Mouse (Mus musculus) frontal cortex, postnatal 10 days (tissue): ENCODE results near the gene Paxbp1.
"Not testable (repeated sequence)": the region's sequence is repeated elsewhere in the genome, so short reads cannot be mapped to it uniquely, and the experiment has no call there.

ENCODE experiments used
- DNase-seq, 2 experiments: peaks; one replicate each; pipeline ENCODE4 v3.0.0; 2022; ENCODE audit warnings: low spot score in 2 of 2, mixed read lengths in 1 of 2

Gene Paxbp1

GRCm38 (mm10) chr16:91044270-91045182 is at the start of gene Paxbp1:
Gene Paxbp1 (minus strand): TSS chr16:91044543.
- peak; percentile 96 to 99 for DNase-seq

- no peak for DNase-seq
Measured at GRCm38 (mm10) chr16:91086642-91087306, 42.4 kb upstream of the Paxbp1 start.

DNA sequence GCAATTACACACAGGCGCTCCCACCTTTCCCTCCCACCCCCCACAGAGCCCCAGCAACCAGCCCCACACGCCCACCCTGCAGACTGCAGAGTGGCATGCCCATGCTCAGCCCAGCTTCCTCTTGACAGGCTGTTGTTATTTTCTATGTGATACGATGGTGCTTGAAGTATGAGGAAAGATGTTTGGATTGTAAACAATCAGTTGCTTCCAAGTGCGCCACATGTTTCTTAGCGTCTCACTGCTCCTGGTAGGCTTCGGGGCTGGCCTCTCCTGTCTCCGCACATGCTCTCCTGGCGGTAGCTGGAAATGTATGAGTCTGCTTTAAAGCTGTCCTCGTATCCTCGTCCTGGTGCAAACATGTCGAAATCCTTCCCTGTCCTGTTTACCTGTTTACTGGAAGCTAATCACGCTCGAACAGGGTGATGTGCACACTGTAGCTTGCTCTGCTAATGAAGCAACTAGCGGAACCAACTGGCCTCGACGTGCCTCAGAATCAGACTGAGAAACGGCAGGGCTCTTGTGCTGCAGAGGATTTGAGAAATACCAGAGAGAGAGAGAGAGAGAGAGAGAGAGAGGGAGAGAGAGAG is 41.0 kb upstream of the Paxbp1 start:
- no peak for DNase-seq

GRCm38 (mm10) chr16:91084307-91085238 is 40.2 kb upstream of the Paxbp1 start:
- no peak for DNase-seq

- no peak for DNase-seq
Measured at GRCm38 (mm10) chr16:91083002-91083646, 38.8 kb upstream of the Paxbp1 start.

- DNase-seq: peak; percentile 46 to 66
Measured at GRCm38 (mm10) chr16:91081508-91081907, 37.2 kb upstream of the Paxbp1 start.

GRCm38 (mm10) chr16:91076180-91076579 is 31.8 kb upstream of the Paxbp1 start:
- DNase-seq: no peak

DNA sequence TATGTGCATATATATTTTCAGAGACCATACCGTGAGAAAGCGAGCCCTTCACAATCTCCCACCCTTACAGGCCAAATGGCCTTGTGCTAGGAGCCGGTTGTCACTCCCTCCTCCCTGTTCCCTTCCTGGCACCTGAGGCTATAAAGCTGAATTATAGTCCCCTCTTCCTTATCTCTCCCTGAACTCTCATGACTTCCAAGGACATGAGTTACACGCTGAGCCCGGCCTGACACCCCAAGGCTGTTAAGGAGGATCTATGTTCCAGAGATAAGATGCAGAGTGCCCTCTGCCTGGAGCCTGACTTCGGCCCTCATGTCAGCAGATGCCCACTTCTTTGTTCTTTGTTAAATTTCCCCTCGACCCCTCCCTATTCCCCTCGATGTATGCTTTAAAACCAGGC is 31.1 kb upstream of the Paxbp1 start:
- DNase-seq: not testable (repeated sequence)

DNA sequence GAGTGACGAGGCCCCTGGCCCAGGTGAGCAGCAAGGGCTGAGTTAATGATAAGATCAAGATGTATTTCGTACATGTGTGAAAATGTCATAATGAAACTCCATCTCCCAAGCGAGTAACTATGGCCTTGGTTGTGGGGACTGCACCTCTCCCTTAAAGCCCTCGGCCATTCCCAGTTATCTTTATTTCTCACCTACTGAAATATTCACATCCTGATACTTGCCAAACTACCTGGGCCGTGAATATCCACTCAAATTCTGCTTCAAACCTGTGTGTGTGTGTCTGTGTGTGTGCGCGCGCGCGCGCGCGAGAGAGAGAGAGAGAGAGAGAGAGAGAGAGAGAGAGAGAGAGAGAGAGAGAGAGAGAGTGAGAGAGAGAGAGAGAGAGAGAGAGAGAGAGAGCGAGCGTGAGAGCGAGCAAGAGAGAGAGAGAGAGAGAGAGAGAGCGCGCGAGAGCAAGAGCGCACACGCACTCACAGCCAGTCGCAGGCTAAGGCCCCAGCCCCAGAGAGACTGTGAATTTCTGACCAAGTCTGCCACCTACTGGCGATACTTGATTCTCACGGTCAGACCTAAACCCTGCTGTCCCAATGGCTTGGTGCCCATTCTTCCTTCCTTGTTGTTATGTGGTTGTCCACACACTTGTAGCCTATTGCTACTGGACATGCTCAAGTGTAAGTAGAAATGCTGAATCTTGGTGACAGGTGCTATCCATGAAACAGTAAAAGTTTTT is 29.0 kb upstream of the Paxbp1 start:
- DNase-seq: peak; percentile 73 to 85

- DNase-seq: no peak
Measured at GRCm38 (mm10) chr16:91072256-91072655, 27.9 kb upstream of the Paxbp1 start.

DNA sequence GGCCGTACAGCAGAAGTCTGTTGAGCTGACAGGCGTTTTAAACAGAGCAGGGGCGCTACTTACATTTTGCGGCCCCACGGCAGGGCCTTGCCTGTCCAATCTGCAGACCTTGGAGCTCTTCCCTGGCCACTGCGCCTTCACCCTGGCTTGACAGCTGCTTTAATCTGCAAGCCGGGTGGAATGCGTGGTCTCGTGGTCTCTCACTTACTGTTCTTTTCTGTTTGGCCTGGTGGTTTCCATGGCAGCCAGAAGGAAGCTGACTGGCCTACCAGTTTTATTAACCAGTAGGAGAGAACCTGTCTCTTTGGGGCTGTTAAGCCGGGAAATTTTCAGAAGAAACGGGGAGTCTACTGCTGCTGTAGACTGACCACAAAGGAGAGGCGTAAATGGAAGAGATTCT is 24.6 kb upstream of the Paxbp1 start:
- DNase-seq: no peak

GRCm38 (mm10) chr16:91067122-91067521 is 22.8 kb upstream of the Paxbp1 start:
- DNase-seq: no peak

DNA sequence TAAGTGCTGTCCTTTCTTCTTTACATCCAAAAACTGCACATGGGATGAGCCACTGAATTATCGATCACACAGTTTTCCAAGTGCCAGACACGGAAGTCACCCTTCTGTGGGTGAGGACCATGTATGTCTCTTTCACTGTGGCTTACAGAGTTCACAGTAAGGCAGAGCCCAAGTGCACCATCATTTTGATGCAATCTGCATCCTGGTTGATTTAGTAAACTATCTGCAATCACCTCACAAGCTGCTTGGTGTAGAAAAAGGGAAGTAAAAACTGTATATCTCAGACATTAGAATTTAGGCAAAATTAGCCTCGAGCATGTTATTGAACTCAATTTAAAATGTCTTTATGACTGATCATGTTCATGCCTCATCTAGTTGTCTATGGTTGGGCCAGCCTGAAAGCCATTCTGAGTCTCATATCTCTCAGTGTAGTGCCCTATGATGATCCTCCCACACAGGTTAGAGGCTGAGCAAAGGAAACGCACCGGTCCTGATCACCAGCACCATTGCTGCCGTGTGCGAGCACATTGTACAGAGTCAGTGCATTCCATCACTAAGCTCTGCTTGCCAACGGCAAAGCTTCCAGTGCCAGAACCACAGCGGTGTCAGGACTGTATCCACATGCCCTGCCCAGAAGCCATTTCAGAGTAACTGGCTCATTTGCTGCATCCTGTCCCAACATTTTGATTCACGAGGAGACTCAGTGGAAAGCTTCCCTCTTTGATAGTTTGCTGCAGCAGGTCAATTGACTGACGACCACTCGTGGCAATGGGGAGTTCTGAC is 20.4 kb upstream of the Paxbp1 start:
- no peak for DNase-seq

- no peak for DNase-seq
Measured at GRCm38 (mm10) chr16:91063786-91064185, 19.4 kb upstream of the Paxbp1 start.

DNA sequence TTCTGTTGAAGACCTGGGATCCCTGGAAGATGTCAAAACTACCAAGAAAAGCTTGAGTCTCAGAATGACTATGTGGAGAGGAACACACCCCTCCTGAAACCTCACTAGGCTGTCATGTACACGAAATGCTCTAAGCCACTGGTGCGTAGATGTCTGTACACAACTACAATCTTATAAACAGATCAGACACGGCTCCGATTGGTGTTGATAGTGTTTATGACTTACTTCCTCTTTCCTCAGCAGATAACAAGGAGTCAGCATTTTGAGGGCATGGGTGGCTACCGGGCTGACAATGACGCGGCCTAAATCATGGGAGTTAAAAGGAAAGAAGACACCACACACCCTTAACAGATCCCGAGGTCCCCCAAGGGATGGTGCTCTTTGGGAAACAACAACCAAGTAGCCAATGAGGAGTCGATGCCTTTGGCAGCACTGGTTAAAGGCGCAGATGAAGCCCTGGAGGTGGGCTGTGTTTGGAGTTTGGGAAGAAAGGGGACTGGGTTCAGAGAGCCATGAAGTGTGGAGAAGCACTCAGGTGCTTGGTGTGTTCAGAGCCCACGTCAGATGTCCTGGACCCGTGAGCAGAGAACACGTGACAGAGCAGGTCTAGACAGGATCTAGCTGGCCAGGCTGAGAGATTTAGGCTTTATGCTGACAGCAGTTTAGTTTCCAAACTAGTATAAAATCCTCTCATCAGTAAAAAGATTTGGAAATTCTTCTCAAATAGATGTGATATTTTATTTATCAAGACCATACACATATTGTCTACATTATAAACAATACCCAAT is 17.4 kb upstream of the Paxbp1 start:
- no peak for DNase-seq

- no peak for DNase-seq
Measured at GRCm38 (mm10) chr16:91057741-91058140, 13.4 kb upstream of the Paxbp1 start.

DNA sequence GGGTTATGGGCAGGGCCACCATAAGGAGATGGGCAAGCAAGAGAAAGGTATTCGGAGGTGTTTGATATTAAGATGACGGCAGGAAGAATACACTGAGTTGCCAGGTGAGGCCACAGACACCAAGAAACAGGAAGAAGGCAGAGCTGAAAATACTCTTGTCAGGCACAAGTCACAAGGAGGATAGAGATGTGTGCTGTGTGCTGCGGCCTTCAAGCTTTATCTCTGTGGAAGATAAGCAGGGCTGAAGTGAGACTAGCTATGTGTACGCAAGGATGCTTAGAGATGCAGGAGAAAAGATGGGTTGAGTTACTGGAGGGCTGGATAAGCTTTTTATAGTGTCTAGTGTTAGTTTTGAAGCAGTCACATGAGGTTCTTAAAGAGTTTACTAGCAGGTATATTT is 12.9 kb upstream of the Paxbp1 start:
- no peak for DNase-seq

- DNase-seq: peak in 1 of 2 experiments; percentile 31
Measured at GRCm38 (mm10) chr16:91056043-91056821, 11.9 kb upstream of the Paxbp1 start.
